Comparison of ENCODE assay signal across 19 mouse cellular contexts in the genomic region with DNA sequence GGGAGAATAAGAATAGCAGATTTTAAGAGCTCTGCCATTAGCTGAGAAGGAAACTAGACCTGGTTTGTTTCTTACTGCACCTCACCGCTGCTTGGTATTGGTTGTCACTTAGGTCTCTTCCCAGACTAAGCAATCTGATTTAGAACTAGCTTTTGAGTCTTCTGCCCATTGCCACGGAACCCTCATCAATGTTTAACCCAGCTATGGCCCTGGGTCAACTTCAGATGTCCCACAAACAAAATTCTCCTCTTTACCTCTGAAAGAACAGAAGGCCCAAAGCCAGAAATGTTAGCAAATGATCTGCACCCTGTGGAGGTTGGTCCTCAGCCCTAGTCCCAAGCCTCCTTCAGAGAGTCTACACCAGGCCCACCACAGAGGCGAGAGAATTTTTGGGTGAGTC.
"Had no signal": no experiment of that assay in that cellular context is flagged by ENCODE, and none has a peak within 500 bp of the region (broad histone marks: within the 10 kb centered on the region; RNA-seq: fewer than 3 reads in every experiment).

No protein-coding gene starts in this region.

- H3K36me3 ChIP-seq: hindbrain, embryonic 15.5 days; liver, embryonic 12.5 days; liver, embryonic 15.5 days; lung, embryonic 15.5 days; midbrain, embryonic 12.5 days; midbrain, embryonic 15.5 days; neural tube, embryonic 13.5 days; stomach, embryonic 15.5 days had no signal

- DNase-seq: layer of hippocampus, postnatal 36 days; lung, adult 18-20 months; lung, postnatal 14 days; lung, postnatal 4 days; retina, postnatal 1 day; right cerebral cortex, postnatal 25 days; spleen, adult 18-20 months; thymus, postnatal 25 days had no signal

- H3K9me3 ChIP-seq: hindbrain, embryonic 15.5 days; liver, embryonic 12.5 days; liver, embryonic 15.5 days; lung, embryonic 15.5 days; midbrain, embryonic 12.5 days; midbrain, embryonic 15.5 days; neural tube, embryonic 13.5 days; stomach, embryonic 15.5 days had no signal

- H3K4me2 ChIP-seq: hindbrain, embryonic 15.5 days; liver, embryonic 12.5 days; liver, embryonic 15.5 days; lung, embryonic 15.5 days; midbrain, embryonic 12.5 days; midbrain, embryonic 15.5 days; neural tube, embryonic 13.5 days; stomach, embryonic 15.5 days had no signal

- H3K27me3 ChIP-seq: hindbrain, embryonic 15.5 days; liver, embryonic 12.5 days; liver, embryonic 15.5 days; lung, embryonic 15.5 days; midbrain, embryonic 12.5 days; midbrain, embryonic 15.5 days; neural tube, embryonic 13.5 days; stomach, embryonic 15.5 days had no signal

- H3K4me3 ChIP-seq: hindbrain, embryonic 15.5 days; left cerebral cortex, adult 2 months; liver, embryonic 12.5 days; liver, embryonic 15.5 days; lung, embryonic 15.5 days; midbrain, embryonic 12.5 days; midbrain, embryonic 15.5 days; myocyte; neural tube, embryonic 13.5 days; stomach, embryonic 15.5 days had no signal

- H3K9ac ChIP-seq: hindbrain, embryonic 15.5 days; liver, embryonic 12.5 days; liver, embryonic 15.5 days; lung, embryonic 15.5 days; midbrain, embryonic 12.5 days; midbrain, embryonic 15.5 days; neural tube, embryonic 13.5 days; stomach, embryonic 15.5 days had no signal

- H3K4me1 ChIP-seq: hindbrain, embryonic 15.5 days; liver, embryonic 12.5 days; liver, embryonic 15.5 days; lung, embryonic 15.5 days; midbrain, embryonic 12.5 days; midbrain, embryonic 15.5 days; neural tube, embryonic 13.5 days; stomach, embryonic 15.5 days had no signal

- ATAC-seq: intestine, postnatal 0 days; liver, embryonic 12.5 days; midbrain, embryonic 15.5 days had no signal

- H3K27ac ChIP-seq: hindbrain, embryonic 15.5 days; left cerebral cortex, adult 2 months; liver, embryonic 12.5 days; liver, embryonic 15.5 days; lung, embryonic 15.5 days; midbrain, embryonic 12.5 days; midbrain, embryonic 15.5 days; neural tube, embryonic 13.5 days; stomach, embryonic 15.5 days had no signal
